Mouse (Mus musculus) CD4-positive, CD25-positive, alpha-beta regulatory T cell, adult 2 months (primary cell): ENCODE measurements at regions not wholly inside any gene's neighbourhood (a gene's known extent, or its start where the extent isn't known, plus 50 kb on each side); places are given as distances from the start of the nearest gene placed in this dataset.

Source experiments
- DNase-seq: peaks from one replicate; pipeline ENCODE4 v3.0.0-alpha.2; 2012; ENCODE audit warnings: low read depth, low spot score

DNA sequence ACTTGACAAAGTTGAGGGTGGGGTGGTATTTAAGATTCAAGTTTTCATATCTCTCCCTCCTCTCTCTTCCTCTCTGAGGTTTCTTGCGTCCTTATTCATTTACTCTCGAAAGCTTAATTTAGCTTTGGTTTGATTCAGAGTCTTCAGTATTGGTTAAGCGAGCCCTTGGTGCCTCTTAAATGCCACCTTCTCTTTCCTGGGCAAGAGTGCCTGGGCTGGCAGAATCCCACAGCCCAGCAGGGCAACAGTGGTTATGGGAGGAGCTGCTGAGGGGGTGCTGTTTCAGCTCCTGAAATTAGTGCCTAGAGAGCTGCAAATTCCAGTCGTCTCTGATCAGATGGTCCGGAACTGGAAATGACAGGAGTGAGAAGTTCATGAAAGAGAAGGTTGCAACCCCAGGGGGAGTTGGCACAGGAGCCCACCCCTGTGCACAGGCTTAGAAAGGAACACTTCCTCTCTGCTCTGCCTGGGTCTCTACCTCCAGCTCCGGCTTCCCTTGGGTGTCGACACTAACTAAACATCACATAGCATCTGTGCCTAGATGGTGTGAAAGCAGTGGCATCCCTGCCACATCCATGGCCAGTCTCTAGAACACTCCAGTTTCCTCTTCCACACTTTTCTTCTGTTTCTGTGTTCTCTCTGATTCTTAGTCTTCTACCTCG is 125.2 kb upstream of the Tent5a start:
- DNase-seq, result no peak

DNA sequence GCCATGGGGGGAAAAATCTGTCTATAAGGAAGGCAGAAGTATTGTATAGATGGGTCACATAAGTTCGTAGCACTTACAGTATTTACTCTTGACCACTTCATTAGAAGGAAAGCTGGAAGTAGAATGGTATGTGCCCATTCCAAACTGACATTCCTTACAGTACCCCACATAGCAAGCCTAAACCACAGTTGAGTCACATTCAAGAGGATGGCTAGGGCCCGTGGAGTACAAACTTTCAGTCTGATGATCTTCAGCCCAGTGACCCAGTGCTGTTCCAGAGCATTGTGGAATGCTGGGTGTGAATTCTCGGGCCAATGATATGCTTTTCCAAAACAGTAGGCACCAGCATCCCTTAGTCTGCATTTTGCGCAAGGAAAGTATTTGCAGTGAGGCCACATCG is 124.2 kb upstream of the Tent5a start:
- DNase-seq, result no peak

DNA sequence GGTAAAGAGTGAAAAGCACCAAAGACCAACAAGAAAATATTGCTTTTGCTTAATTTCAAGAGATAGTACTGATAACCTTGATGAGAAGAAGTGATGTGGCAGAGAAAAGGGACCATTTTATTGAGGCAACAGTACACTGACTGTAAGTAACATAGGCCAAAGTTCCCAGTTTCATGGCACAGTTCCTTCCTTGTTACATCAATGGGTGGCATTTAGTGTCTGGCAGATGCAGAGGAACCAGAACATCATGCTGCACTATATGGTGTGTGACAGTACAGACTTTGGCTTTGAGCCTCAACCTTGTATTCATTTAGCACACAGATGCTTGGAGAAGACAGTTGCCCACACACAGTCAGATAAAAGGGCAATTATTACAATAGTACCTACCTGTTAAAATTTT is 123.7 kb upstream of the Tent5a start:
- no peak for DNase-seq

DNA sequence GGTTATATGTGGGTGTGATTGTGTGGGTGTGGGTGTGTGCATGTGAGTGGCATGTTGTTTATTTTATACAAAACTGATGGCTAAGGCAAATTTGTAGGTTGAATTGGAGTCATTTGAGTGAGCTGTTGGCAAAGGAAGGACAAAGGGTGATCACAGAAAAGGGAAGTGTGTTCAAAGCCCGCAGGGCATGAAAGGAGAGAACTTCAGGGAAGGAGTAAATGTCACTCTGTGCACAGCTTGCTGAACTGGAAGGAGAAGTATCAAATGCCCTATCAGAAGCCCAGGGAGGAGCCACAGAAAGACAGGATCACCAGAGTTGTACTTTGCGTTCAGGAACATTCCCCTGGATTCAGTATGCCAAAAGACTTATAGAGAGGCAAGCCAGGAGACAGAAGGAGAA is 122.3 kb upstream of the Tent5a start:
- DNase-seq, result no peak

DNA sequence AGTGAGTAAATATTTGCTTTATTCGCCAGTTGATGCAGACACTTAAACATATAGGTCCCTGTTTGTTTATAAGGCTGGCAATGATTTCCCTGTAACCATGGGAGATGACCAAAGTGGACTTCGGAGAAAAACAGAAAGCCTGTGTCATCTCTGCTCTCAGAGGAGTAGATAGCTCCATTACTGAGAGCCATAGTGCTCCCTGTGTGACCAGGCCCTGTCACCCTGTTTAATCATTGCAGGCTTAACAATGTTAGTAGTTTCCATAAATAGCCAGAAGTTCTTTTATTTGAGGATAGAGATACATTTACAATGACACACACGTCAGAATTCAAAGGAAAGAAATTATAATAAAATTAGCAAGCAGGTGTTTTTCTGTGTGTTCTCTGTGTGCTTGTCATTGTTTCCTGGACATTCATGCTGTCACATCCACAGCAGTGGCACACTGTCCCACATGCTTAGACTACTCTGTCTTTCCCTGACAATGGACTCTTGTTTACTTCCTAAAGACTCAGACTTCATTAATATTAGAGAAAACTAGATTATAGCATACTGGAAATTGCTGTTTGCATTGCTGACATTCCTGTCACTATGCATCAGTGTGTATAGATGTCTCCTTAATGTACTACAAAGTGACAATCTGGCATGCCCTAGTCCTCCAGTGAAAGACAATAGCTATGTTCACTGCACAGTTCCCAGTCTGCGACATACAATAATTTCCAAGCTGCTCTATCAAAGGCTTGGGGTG is 115.8 kb upstream of the Tent5a start:
- no peak for DNase-seq

DNA sequence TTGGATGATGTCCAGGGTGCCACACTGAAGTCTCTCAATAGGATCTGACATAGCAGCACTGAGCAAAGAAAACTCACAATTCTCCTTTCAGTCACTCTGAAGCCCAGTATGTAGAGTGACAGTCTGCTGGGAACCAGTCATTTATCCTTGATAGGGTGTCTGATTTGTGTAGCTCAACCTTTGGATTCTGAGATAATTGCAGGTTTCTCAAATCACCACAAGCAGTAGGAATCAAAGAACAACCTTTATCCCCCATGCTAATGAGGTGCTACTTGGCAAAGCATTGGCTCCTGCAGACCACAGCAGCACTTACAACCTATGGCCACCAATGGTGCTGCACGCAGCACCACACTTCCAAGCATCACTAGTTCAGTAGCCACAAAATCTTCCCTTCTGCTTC is 112.5 kb upstream of the Tent5a start:
- no peak for DNase-seq

DNA sequence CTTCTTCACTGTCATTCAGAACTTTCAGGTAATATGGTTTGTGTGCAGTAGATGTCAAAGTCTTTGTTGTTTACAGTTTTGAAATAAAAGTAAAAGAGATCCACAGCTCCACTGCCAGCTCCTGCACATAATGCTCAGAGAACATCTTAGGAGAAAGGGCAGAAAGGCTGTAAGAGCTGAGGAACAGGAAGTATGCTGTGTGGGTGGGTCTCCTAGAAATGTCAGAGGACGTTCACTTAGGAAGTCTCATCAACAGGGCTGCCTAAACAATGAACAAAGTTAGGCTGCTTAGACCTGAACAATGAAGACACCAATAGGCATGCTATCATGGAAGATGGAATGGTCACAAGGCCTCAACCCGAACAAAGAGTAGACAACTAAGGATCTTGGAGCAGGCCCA is 105.1 kb upstream of the Tent5a start:
- DNase-seq, result no peak

DNA sequence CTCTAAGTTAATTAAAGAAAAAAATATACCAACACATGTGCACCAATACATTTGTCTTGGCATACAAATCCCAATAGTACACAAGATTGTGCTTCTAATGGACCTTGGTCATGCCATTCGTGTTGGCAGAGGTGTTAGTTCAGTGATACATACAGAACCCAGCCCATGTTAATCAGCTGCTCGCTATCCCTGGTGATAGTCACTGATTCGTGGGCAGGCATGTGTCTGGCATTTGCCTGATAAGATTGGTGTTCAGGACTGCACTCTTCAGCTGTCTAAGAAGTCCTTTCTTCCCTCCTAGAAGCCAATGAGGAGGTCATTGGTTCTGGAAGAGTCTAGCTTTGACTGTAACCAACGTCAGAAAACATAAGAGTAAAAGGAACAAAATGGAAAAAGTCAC is 99.7 kb upstream of the Tent5a start:
- DNase-seq, result no peak

DNA sequence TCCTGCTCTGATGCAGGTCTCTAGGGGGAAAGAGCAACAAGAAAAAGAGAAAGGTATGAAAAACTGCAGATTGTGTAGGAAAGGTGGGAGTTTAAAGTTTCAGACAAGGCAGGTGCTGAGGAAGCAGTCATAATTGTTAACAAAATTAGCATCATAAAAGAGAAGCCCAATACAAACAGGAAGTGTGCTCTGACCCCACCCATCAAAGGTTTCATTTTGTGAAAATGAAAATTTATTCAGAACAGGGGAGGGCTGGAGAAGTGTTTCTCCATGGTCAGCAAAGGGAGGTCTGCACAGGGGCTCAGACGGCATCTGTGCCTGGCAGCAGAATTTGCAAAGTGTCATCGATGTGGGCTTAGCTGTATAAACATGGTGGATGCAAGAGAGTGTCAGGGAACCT is 96.8 kb upstream of the Tent5a start:
- no peak for DNase-seq

DNA sequence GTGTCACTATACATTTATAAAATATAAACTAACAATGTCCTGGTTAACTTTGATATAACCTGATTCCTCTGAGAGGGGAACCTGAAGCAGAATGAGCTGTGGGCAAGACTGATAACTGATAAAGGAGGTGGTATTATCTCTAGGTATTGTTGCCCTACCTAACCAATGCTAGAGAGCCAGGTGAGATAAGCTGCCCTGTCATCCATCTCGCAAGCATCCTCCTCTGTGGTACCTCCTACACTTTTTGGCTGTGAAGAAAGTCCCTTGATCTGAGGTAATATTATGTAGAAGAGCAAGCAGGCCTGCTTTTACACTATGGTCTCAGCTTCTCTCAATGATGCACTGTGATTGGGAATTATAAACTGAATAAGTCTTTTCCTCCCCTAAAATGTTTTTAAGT is 87.2 kb upstream of the Tent5a start:
- DNase-seq, result peak; percentile 24

DNA sequence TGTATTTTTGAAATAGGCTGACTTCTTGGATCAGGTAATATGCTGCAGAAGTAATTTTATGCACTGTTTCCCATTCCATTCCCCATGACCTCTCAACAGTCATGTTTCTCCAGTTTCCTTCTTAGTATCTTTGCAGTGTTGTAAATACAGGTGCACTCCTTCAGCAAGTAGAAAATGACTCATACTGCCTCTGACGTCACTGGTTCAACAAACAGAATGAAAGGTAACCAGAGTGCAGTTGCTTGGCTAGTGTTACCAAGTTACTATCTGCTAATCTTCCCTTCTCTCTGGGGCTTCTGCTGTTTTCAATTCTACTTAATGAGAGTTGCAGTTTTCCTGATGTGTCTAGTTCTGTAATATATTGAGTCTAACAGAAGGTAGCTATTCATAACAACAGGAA is 86.7 kb upstream of the Tent5a start:
- DNase-seq, result peak; percentile 61

DNA sequence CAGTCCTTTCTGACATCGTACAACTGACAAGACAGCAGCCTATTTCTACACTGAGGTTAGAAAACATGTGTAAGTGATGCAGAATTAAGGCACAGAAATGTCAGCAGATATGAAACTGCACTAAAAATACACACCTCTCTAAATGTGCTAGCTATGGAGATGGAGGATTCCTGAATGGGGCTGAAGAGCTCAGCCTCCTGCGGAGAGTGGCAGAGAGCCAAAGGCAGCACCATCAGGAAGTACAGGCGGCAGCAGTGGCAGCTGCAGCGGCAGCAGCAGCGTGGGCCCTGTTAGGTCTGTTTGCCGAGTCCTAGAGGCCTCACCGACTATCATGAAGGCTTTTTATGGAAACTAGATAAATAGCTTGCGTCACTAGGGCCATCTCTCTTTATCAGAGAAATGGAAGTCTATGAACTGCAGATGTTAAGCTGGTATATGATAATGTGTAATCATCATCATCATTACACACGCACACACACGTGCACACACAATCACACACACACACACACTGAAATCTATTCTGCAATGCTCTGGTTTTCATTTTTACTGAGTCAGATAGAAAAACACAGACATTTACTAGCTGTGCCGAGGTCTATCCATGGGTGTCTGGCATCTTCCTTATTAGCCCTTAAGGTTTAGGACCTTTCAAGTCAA is 83.6 kb upstream of the Tent5a start:
- peak; percentile 30 for DNase-seq

DNA sequence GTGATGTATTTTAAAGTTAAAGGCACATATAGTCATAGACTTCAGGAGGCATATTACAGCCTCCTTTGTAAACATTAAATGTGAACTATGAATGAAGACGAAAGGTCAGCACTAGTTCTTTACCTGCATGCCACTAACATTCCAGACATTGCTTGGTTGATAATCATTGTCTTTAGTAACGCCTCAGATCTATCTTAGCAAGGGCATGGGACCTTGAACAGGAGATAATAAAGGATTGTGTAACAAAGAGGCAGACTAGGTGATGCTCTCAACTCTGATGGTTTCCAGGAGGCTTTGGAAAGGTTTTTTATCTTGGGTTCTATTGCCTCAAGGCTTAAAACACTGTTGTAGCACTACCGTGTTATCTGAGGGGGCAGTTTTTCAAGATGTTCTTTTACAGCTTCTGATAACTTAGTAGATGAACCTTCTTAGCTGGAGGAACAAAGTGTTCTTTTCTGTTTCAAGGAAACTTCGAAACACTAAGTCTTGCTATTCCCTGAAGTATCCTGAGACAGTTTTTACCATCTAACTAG is 82.9 kb upstream of the Tent5a start:
- no peak for DNase-seq

DNA sequence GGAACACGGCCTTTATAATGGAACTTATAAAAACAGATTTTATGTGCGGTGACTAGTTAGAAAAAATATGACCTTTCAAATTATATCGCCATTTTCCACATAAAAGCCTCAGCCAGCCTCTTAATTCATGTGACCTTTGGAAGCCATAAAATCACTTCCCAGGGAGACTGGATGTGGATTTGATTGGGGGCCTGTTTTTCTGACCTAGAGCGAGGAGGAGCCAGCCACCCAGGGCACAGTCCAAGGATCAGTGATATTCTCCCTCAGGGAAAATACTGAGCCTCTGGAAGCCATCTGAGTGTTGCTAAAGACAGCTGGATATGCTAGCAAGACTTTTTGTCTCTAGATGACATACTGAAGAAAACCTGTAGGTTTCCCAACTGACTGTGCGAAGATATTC is 81.3 kb upstream of the Tent5a start:
- DNase-seq, result no peak

DNA sequence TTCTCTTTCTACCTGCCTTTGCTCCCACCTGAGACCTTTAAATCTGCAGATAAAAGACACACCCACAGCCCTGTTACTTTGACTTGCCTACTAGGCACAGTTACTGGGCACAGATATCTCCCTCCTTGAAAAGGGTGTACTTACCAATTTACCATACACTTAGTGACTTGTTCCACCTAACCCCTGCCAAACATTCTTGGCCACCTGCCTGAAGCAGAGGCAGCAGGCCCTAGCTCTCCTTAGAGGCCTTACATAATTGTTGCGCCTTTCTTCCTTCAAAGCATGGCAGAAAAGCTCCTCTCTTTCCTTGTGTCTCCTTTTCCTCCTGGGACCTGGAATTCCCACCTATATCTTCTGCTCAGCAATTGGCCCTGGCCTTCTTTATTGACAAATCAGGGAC is 80.4 kb upstream of the Tent5a start:
- no peak for DNase-seq

DNA sequence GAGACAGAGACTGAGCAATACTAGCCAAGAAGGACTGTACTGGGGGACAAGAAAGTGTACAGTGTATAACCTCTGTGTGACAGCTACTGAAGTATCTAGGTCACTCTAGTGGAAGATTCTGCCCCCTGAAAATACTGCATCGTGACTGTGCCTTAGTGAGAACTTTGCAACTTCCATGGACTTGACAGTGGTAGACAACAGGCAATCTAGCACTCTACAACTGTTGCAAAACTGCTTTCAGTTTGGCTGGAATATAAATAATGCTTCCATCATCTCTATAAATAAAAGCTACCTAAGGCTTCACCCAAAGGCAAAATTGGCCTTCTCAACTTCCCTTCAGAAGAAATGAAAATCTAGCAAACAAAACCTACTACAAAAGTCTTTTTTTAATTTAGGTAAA is 74.6 kb upstream of the Tent5a start:
- no peak for DNase-seq

DNA sequence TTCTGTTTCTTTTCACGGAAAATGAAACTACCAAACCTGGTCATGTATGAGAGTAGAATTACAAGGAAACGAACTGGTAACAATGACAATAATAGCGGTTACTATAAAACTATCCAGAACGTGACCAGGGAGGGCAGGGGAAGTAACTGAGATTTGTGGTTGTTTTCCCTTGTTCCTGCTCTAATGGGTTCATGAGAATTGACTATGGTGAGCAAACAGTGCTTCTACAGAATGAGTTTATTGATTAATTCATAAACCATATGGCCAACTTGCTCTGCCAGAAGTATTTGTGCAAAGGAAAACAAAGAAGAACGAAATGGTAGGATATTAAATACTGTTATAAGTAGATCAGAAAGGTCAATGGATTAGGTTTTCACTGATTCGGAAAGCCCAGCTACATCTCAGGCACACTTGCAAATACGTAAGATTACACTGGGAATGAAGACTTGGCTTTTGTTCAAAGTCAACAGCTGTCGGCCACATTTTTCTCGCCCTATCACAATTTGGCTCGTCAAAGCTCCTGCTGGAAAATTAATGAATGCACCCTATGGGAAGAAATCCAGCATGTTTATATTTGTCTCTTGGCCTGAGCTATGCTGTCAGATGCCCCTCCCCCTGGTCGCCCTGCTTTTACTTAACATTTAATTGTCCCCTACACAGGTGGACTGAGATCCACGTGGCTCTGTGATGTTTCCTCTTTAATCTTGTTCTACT is 73.6 kb upstream of the Tent5a start:
- no peak for DNase-seq

DNA sequence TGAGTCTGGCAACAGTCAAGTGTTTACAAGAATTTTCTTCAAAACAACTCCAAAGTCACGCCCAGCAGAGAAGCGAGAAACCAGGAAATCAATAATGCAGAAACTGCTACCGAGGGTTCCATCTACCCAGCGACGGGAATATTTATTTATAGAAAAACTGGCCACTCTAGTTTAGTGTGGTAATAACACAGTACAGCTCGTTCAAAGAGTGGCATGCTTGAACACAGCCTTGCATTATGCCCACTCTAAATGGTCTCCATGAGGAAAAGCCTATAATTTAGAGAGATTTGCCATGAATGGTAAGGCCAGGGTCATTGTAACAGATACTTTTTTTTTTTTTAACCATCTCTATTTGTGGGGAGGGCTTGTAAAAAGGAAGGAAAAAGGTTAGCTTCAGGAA is 67.8 kb upstream of the Tent5a start:
- no peak for DNase-seq

DNA sequence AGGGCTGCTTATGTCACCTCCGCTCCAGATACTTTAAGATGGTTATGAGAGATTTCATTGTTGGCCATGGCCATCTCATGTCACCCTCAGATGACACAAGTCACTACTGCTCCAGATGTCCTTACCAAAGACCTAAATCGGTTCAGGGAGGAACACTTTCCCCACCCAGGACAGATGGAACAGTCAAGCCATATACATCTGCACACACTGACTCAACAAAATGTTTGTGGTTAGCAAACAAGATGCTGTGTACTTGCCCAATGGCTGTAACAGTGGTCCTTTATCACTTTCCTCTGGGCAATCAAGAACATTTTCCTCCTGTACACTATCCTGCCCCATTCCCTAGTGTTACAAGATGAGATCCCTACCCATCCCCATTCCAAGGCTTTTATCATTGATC is 64.1 kb upstream of the Tent5a start:
- DNase-seq, result no peak

DNA sequence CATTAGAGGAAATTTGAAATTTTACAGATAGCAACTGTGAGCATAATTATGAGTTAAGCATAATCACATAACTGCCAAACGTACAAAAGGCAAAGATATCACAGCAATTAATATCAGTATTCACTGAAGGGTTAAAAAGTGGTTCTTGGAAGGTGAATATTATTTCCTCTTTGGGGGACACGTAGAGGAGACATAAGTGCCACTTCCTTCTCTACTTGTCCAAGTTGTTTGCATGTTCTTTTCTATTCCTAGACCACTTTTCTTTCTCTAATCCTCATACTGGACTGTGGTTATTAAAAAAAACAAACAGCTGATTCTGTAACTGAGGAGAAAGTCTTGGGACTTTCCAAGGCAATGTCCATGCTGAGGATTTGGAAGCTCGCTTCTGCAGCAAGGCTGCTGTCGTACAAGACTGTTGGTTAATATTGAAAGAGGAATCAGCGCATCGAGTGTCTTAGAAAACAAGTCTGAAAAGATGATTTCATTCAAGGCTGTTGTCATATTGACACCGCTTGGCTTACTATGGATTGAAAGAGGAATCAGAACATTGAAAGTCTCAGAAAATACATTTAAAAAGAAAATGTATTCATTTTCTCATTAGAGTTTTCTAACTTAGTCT is 61.7 kb upstream of the Tent5a start:
- no peak for DNase-seq

DNA sequence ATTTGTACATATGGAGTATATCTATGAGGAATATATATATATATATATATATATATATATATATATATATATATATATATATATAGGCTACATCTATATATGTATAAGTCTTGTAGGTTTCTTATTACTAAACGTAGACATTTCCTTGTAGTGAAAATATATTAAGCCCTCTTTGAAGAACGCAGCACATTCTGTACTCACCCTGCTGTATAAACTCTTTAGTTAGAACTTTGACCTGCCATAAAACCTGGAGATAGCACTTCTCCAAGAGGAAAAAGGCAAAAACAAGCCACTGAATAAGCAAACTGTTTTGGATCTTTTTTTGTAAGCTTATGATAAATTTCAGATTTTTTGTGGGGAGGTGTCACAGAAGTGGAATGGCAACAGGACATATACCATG is 55.3 kb upstream of the Tent5a start:
- DNase-seq, result no peak

DNA sequence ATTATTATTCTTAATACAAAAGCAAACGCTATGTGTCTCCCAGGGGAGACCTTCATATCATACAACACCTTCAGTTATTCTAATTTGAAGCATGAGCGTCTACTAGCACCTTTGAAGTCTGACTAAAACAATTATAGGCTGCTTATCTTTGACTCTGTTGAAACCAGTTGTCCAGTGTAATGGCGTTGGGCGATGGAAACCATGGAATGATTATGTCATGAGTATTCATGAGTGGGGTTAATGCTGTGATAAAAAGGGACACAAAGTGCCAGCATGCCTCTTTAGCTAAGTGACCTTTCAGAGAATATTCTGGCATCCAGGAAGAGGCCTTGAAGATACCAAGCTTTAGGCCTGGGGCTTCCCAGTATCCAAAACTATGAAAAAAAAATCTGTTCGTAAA is 53.6 kb upstream of the Tent5a start:
- no peak for DNase-seq
